Comparison of ENCODE assay signal across 22 mouse cellular contexts in the genomic region with DNA sequence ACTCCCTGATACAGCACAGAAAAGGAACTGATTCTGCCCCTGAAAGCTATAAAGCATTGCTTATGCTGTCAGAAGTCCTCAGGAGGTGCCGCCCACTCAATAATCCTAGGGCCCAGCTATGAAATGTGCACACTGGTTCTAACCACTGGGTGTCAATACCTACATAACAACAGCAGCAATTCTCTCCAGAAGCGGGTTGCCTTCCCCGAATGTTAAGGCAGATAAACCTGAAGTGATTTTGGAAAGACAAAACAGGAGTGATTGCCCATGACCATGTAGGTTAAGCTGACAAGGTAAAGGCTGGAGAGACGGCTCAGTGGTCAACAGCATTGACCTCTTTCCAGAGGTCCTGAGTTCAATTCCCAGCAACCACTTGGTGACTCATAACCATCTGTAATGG. TPM values are rescaled to one million over a fixed set of nuclear protein-coding genes. Genes with fewer than 3 reads are reported as not detected.
DNase-seq lines count a peak whose midpoint lies in the region; TF ChIP-seq lines count a peak whose summit lies in the region.
"Had no signal": no experiment of that assay in that cellular context is flagged by ENCODE, and none has a peak within 500 bp of the region (broad histone marks: within the 10 kb centered on the region; RNA-seq: fewer than 3 reads in every experiment).

No protein-coding gene starts in this region.

- no peaks in the 10 kb centered on the region for H3K27me3 ChIP-seq in testis, adult 2 months (ENCODE audit: control insufficient read depth, insufficient read depth, low read length)
- H3K27me3 ChIP-seq: CH12.LX, Patski had no signal

- no peak for TF ChIP-seq POLR2A in testis, adult 2 months (IDR thresholded peaks at IDR 0.05; ENCODE audit: control insufficient read depth, low read depth, low read length)

- H3K36me3 ChIP-seq in testis, adult 2 months (ENCODE audit: control insufficient read depth, insufficient read depth, low read length) = no peaks in the 10 kb centered on the region; the same call in 1 of the 2 replicates

- peak overlapping the region; percentile 51; the same call in 1 of the 2 replicates for H3K27ac ChIP-seq in layer of hippocampus, adult 2 months
- 0 out of 2 replicates have a peak overlapping the region, but pooled peaks have one; percentile 20 for H3K27ac ChIP-seq in testis, adult 2 months (ENCODE audit: control insufficient read depth, insufficient read depth, low read depth, low read length)

- H3K4me1 ChIP-seq in testis, adult 2 months (ENCODE audit: control insufficient read depth, insufficient read depth, low read length) = no peaks in the 10 kb centered on the region; the same call in 1 of the 2 replicates

- no peak for TF ChIP-seq CTCF in layer of hippocampus, adult 2 months (conservative IDR thresholded peaks at IDR 0.05)
- TF ChIP-seq CTCF in testis, adult 2 months (IDR thresholded peaks at IDR 0.05; ENCODE audit: control insufficient read depth, insufficient read depth, insufficient replicate concordance, low read depth, low read length) = no peak

- H3K4me3 ChIP-seq in layer of hippocampus, adult 2 months = no peak overlapping the region
- H3K4me3 ChIP-seq in testis, adult 2 months (ENCODE audit: control insufficient read depth, low read depth, low read length) = no peak overlapping the region

- DNase-seq in heart, adult 11 months = peak; percentile 71
- no peak for DNase-seq in heart, adult 18-20 months
- DNase-seq in layer of hippocampus, adult 2 months (ENCODE audit: low spot score in 2 of 2) = no peak
- DNase-seq in layer of hippocampus, postnatal 14 days (ENCODE audit: low spot score in 2 of 2) = no peak
- DNase-seq in testis, postnatal 10 days (ENCODE audit: low spot score) = no peak
- DNase-seq in A20 (ENCODE audit: low read depth, low spot score) = peak; percentile 17
- no peak for DNase-seq in thymus, adult 18-20 months
- DNase-seq: adrenal gland, adult 2 months; adrenal gland, adult 8-10 months; adrenal gland, postnatal 10 days; adrenal gland, postnatal 14 days; adrenal gland, postnatal 25 days; adrenal gland, postnatal 36 days; B cell, adult 2 months; cerebellum, adult 11 months; cerebellum, adult 11-12 months; cerebellum, adult 18-20 months had no signal

RNA-seq across cellular contexts. Expression of a gene that starts 4.8 kb away (rescaled TPM):
- not detected for total RNA-seq in heart, adult 18-20 months (2021)
- 1 to 10 TPM in 1 of 2 experiments, under 1 TPM in 1; 0.61 to 1.3 TPM for total RNA-seq in layer of hippocampus, adult 2 months (2021)
- total RNA-seq in layer of hippocampus, postnatal 14 days (2021) = under 1 TPM; 0.88 to 0.91 TPM
- polyA plus RNA-seq in testis, adult 2 months (2012; rRNA removed) = 151 and 198 TPM in 2 replicates
- total RNA-seq: CH12.LX had no signal
- polyA plus RNA-seq: activated CD4-positive, CD25-positive, alpha-beta regulatory T cell, adult 4 months; G1E had no signal

RNA-seq across cellular contexts. Expression of a gene that starts 48.4 kb away (rescaled TPM):
- 10 to 100 TPM in 1 of 2 experiments, 1 to 10 TPM in 1; 8.2 to 11.9 TPM for total RNA-seq in heart, adult 18-20 months (2021)
- total RNA-seq in layer of hippocampus, adult 2 months (2021) = 10 to 100 TPM; 49.3 to 55.9 TPM
- 10 to 100 TPM; 41.6 to 42.1 TPM for total RNA-seq in layer of hippocampus, postnatal 14 days (2021)
- 32.4 and 34.4 TPM in 2 replicates for polyA plus RNA-seq in testis, adult 2 months (2012; rRNA removed)

RNA-seq across cellular contexts. Expression of a gene that starts 59.9 kb away (rescaled TPM):
- 100 to 1,000 TPM; 401 to 433 TPM for total RNA-seq in heart, adult 18-20 months (2021)
- 100 to 1,000 TPM; 312 to 322 TPM for total RNA-seq in layer of hippocampus, adult 2 months (2021)
- 100 to 1,000 TPM; 325 to 333 TPM for total RNA-seq in layer of hippocampus, postnatal 14 days (2021)
- polyA plus RNA-seq in testis, adult 2 months (2012; rRNA removed) = 6.9 and 7.6 TPM in 2 replicates

Comparison
In these comparisons a context has a peak if more than half of its experiments do, and no peak if none do; other contexts are left out.
1. DNase-seq: peak in heart, adult 11 months (single experiment) and A20 (single experiment); none in heart, adult 18-20 months (0 of 2), layer of hippocampus, adult 2 months (0 of 2), layer of hippocampus, postnatal 14 days (0 of 2), testis, postnatal 10 days (single experiment) and thymus, adult 18-20 months (0 of 2).